Mouse (Mus musculus) right cerebral cortex, postnatal 36 days (tissue): ENCODE measurements around the gene Git1.
A peak's percentile ranks its signal among the peaks of the same experiment; 100 is the strongest.

Experiments
- DNase-seq, 2 experiments: peaks; one replicate each; pipeline ENCODE4 v3.0.0; 2022; ENCODE audit warnings: low spot score in 2 of 2, mixed read lengths in 1 of 2

Git1 gene

GRCm38 (mm10) chr11:77493512-77494343 lies at the start of gene Git1:
TSS of gene Git1 (plus strand) at chr11:77493562.
- peak; percentile 60 to 72 for DNase-seq

- DNase-seq, result no peak
Measured at GRCm38 (mm10) chr11:77444939-77445338, 48.4 kb upstream of the Git1 start.

DNA sequence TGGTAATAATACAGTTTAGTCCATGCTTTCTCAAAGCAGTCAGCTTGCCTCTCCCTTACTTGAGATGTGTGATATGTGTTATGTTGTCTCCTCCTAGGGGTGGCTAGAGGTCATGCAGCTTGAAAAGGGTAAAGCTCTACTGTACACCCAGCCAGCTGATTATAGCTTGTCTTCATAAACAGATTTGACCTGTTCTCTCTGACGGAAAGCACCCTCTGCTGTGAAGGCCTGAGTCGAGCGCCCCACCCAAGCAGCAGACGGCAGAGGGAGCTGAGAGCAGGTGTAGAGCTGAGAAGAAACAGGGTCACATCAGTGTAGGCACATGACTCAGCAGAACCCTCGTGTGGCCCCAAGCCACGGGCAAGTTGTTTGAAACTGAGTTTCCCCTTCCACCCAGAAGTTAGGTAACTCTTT lies 46.7 kb upstream of the Git1 start:
- DNase-seq, result no peak

- DNase-seq, result no peak
Measured at GRCm38 (mm10) chr11:77449224-77449623, 44.1 kb upstream of the Git1 start.

- DNase-seq, result no peak
Measured at GRCm38 (mm10) chr11:77451670-77452069, 41.7 kb upstream of the Git1 start.

DNA sequence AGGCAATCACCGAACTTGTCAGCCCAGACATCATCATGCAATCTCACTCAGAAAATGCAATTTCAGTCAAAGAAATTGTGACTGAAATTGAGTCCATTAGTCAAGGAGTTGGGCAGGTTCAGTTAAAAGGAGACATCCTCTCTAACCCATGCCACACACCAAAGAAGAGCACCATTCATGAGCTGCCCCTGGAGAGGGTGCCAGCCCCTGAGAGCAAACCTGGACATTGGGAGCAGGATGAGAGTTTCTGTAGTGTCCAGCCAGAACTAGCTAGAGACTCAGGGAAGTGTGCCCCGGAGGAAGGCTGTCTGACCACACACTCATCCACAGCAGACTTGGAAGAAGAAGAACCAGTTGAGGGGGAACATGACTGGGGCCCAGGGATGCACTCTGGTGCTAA lies 40.0 kb upstream of the Git1 start:
- DNase-seq, result no peak

DNA sequence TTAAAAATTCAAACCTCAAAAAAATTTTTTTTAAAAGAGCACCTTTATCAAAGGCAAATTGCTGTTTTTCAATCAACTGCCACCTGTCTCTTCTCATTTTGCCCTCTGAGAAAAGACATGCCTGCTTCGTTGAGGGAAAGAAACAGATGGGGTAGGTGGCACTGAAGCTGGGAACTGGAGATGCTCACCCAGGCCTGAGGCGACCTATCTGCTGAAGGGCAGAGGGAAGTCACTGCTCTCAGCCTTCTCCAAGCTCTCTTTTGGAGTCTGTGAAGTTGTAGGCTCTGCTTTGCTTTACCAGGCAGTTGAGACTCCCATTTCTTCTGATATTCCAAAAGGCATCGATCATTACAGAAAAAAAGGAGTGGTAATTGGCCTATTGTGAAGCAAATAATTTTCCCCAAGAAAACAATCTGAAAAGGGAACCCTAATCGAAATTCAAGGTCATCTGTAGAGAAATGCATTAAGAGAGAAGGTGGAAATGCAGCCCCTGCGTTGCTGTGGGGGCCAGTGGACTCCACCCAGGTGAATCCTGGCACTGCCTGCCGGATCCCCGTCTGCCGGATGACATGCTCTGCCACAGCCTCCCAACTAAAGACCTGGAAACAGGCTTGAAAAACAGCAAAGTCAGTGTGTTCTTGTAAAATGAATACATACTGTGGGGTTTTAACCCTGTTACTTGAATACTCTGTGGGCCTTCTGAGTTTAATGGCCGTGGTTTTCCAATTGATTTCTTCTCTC lies 37.4 kb upstream of the Git1 start:
- no peak for DNase-seq

DNA sequence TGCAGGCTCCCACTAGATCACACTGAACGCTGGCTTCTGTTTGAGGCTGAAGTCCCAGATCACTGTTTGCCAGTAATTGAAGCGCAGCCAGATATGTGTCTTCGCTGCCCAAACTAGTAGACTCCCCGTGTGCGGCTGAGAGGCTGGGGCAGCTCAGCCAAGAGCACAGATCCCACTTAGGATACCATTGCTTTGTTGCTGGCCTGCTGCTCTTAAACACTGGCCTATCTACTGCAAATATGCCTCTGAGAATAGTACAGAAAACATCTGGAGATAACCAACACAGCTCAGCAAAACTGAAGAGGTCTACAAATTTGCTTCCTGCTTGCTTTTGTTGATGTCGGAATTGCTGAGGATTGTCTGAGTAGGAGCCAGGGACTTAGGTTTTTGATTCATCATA lies 36.5 kb upstream of the Git1 start:
- DNase-seq, result no peak

GRCm38 (mm10) chr11:77461856-77462255 lies 31.5 kb upstream of the Git1 start:
- no peak for DNase-seq

GRCm38 (mm10) chr11:77462283-77463100 lies 30.9 kb upstream of the Git1 start, which contains the start of gene Coro6:
TSS of gene Coro6 (plus strand) at chr11:77462411.
- DNase-seq, result no peak

GRCm38 (mm10) chr11:77463101-77463445 lies 30.3 kb upstream of the Git1 start:
- no peak for DNase-seq

DNA sequence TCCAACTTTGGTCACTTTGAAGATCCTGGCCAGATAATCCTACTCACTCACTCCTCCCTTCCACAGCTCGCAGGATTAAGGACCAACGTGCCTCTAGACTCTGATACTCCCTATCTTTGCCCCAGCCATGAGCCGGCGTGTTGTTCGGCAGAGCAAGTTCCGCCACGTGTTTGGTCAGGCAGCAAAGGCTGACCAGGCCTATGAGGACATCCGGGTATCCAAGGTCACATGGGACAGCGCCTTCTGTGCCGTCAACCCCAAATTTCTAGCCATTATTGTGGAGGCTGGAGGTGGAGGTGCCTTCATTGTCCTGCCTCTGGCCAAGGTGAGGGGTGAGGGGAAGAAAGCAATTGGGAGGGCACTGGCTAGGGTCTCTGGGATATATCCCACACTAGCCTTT lies 29.6 kb upstream of the Git1 start:
- DNase-seq, result no peak

GRCm38 (mm10) chr11:77464684-77465083 lies 28.7 kb upstream of the Git1 start:
- DNase-seq, result no peak

- DNase-seq, result no peak
Measured at GRCm38 (mm10) chr11:77465111-77465510, 28.3 kb upstream of the Git1 start.

DNA sequence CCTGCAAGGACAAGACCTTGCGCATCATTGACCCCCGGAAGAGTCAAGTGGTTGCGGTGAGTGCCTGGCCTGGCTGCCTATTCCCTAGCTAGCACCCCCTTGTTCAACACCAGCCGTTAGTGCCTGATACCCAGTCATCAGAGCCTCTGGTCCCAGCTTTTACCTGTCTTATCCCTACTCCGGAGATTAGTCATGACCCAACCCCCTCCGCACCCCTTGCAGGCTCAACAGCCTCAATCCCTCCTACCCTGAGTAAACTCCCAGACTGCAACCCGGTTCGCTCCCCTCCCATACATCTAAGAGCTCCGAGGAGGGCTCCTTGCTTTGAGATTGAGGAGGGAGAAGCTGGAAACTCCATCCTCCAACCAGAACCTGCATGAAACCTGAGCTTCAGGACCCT lies 26.8 kb upstream of the Git1 start:
- no peak for DNase-seq

DNA sequence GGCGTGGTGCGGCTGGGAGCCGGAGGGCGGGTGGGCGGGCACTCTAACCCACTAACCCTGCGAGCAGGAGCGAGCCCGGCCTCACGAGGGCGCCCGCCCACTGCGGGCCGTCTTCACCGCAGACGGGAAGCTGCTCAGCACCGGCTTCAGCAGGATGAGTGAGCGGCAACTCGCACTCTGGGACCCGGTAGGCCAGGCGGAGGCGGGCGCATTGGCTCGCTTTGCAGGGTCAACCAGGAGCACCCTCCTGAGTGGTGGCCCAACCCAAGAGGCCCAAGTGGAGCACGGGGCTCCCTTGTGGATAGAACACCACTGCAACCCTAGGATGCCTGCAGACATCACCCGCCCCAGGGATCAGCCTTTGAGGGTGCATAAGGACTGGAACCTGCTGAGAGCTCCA lies 26.2 kb upstream of the Git1 start:
- DNase-seq, result no peak

DNA sequence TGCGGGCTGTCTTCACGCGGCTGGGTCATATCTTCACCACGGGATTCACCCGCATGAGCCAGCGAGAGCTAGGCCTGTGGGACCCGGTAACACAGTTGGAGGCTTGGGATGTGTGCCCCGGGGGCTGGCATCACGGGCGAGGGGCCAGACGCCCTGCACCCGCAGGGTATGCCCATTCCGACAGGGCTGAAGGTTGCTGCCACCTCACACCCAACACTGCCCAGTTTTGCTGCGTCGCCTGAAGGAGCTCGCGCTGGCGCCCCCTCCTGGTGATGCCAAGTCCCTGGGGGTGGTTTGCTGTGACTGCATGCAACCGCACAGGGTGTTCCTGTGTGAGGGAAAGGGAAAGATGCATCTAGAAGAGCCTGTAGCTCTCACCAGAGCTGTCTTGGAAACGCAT lies 25.6 kb upstream of the Git1 start:
- peak; percentile 65 to 66 for DNase-seq

DNA sequence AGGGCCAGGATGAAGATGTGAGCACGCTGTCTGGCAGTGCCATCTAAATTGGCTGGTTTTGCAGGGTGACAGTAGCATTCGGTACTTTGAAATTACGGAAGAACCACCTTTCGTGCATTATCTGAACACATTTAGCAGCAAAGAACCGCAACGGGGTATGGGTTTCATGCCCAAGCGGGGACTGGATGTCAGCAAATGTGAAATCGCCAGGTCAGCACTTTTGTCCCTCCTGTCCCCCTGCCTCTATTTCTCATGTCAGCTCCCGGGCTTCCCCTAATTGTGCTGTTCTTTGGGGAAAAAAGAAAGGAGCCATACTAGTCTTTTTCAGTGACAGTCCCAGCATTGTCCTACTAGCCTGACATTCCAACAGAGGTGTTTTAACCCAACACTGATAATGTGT lies 25.0 kb upstream of the Git1 start:
- no peak for DNase-seq

DNA sequence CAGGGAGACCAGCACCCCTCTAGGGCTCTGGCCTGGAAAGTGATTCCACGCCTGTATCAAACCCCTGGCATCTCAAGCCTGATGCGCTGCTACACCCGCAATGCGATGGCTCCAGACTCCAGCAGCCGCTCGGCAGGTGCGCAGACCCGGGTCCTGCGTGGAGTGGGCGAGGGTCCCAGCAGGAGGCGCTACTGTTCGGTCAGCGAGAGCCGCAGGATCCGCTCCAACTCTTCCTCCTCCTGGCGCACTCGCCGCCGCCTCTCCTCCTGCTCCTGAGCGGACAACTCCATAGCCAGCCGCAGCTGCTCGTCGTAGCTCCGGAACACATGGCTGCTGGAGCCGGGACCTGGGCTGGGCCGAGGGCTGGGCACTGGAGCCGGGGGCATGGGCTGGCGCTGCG lies 22.0 kb upstream of the Git1 start:
- DNase-seq, result no peak

DNA sequence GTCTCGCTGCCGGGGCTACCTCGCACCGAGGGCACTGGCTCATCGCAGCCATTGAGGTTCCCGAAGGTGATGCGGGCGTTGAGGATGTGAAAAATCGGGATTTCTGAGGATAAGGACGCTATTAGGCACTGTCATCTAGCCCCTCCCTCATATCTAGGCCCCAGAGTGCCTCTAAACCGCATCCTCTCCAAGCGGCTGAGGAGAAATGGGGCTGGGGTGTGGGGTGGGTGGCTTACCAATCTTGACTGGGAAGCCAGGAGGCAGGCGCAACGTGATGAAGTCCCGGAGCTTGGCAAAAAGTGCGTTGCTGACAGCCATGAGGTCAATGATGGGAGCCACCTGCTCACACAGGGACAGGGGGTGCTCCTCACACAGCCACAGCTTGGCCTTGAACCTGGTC lies 20.6 kb upstream of the Git1 start:
- DNase-seq, result no peak

GRCm38 (mm10) chr11:77476216-77476615 lies 17.1 kb upstream of the Git1 start:
- no peak for DNase-seq

DNA sequence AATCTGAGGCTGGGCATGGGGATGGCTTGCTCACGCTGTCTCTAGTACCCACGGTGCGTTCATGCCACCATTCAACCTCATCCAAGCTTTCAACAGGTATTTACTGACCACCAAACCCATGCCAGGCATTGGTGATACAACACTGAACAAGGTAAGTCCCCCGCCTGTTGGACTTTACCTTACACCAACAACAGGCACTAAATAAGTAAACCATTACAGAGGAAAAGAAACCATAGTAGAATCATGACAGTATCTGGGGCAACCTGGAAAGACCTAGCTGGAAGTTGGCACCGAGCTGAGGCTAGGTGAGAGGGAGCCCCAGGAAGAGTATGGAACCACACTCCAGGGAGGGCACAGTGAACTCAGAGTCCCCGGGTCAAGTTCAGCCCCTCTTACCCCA lies 16.5 kb upstream of the Git1 start:
- DNase-seq, result no peak
